11 mouse cellular contexts compared by ENCODE assay signal in the genomic region with DNA sequence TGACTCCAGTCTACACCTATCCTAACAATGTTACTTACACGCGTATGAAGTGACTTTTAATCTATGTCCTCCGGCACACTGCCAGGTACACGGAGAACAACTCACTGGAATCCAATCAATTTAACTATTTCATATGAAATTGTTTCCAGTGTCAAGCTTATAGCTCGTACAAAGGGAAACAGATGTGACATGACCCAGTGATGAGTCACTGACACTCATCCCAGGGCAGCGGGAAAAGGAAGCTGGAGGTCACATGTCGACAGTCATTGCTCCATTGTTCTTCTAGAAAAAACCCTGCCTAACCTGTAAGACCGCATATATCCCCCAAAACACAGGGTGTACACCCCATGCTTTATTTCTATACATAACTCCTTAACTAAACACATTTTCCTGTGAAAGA. TPM values are rescaled to one million over a fixed set of nuclear protein-coding genes. Genes with fewer than 3 reads are reported as not detected.
A peak's percentile ranks its signal among the peaks of the same experiment; 100 is the strongest.
DNase-seq lines count a peak whose midpoint lies in the region; ATAC-seq lines count a peak whose summit lies in the region.
"Had no signal": no experiment of that assay in that cellular context is flagged by ENCODE, and none has a peak within 500 bp of the region (broad histone marks: within the 10 kb centered on the region; RNA-seq: fewer than 3 reads in every experiment).

No protein-coding gene starts in this region.

- H3K27ac ChIP-seq in kidney, embryonic 16.5 days (ENCODE audit: low read length), result no peak overlapping the region
- no peak overlapping the region for H3K27ac ChIP-seq in midbrain, embryonic 14.5 days (replicated peaks; ENCODE audit: low read depth, low read length)
- H3K27ac ChIP-seq: embryonic facial prominence, embryonic 15.5 days; liver, embryonic 13.5 days had no signal

- peak; percentile 13 to 69 for DNase-seq in adrenal gland, adult (ENCODE audit: inconsistent age in 2 of 2, low spot score in 1 of 2)
- no peak for DNase-seq in adrenal gland, adult 8-10 months
- DNase-seq in kidney, postnatal 14 days, result peak; percentile 46
- peak; percentile 28 to 47 for DNase-seq in adrenal gland, postnatal 36 days
- DNase-seq in retina, embryonic 14.5 days (ENCODE audit: low spot score), result no peak
- no peak for DNase-seq in midbrain, embryonic 14.5 days
- DNase-seq: liver, embryonic 13.5 days; thymus, adult 2 months had no signal

- H3K4me2 ChIP-seq in kidney, embryonic 16.5 days (replicated peaks; ENCODE audit: low read depth, low read length), result no peak overlapping the region
- H3K4me2 ChIP-seq in midbrain, embryonic 14.5 days (ENCODE audit: low read length), result no peak overlapping the region
- H3K4me2 ChIP-seq: embryonic facial prominence, embryonic 15.5 days; liver, embryonic 13.5 days had no signal

- H3K4me3 ChIP-seq in kidney, embryonic 16.5 days (ENCODE audit: low read length), result no peak overlapping the region
- no peak overlapping the region for H3K4me3 ChIP-seq in midbrain, embryonic 14.5 days (replicated peaks; ENCODE audit: low read depth, low read length)
- H3K4me3 ChIP-seq: embryonic facial prominence, embryonic 15.5 days; liver, embryonic 13.5 days had no signal

- H3K4me1 ChIP-seq in kidney, embryonic 16.5 days (ENCODE audit: insufficient read depth, low read length), result no peaks in the 10 kb centered on the region
- H3K4me1 ChIP-seq in midbrain, embryonic 14.5 days (ENCODE audit: control insufficient read depth, insufficient read depth, low read length), result no peaks in the 10 kb centered on the region
- H3K4me1 ChIP-seq: embryonic facial prominence, embryonic 15.5 days; liver, embryonic 13.5 days had no signal

- H3K9me3 ChIP-seq in kidney, embryonic 16.5 days (ENCODE audit: low read length), result no peaks in the 10 kb centered on the region
- no peaks in the 10 kb centered on the region for H3K9me3 ChIP-seq in midbrain, embryonic 14.5 days (ENCODE audit: control insufficient read depth, low read length)
- H3K9me3 ChIP-seq: embryonic facial prominence, embryonic 15.5 days; liver, embryonic 13.5 days had no signal

- H3K27me3 ChIP-seq in kidney, embryonic 16.5 days (ENCODE audit: insufficient read depth, low read length), result no peaks in the 10 kb centered on the region
- no peaks in the 10 kb centered on the region for H3K27me3 ChIP-seq in midbrain, embryonic 14.5 days (ENCODE audit: control insufficient read depth, insufficient read depth, low read length)
- H3K27me3 ChIP-seq: embryonic facial prominence, embryonic 15.5 days; liver, embryonic 13.5 days had no signal

- peaks cover 26% of the 10 kb centered on the region for H3K36me3 ChIP-seq in kidney, embryonic 16.5 days (ENCODE audit: insufficient read depth, low read length)
- H3K36me3 ChIP-seq in midbrain, embryonic 14.5 days (ENCODE audit: control insufficient read depth, insufficient read depth, low read length), result no peaks in the 10 kb centered on the region

- 71% methylated on average over 8 of the region's 8 CpGs for WGBS in kidney, embryonic 16.5 days
- WGBS in midbrain, embryonic 14.5 days, result 90% methylated on average over 8 of the region's 8 CpGs

- no peak overlapping the region for H3K9ac ChIP-seq in kidney, embryonic 16.5 days (replicated peaks; ENCODE audit: low read length)
- no peak overlapping the region for H3K9ac ChIP-seq in midbrain, embryonic 14.5 days (replicated peaks; ENCODE audit: low read length)
- H3K9ac ChIP-seq: embryonic facial prominence, embryonic 15.5 days; liver, embryonic 13.5 days had no signal

- no peak for ATAC-seq in kidney, embryonic 16.5 days (ENCODE audit: low FRiP score, low TSS enrichment)
- peak; percentile 45; the same call in 1 of the 2 replicates for ATAC-seq in megakaryocyte, adult 5-6 weeks (ENCODE audit: poor library complexity, severe bottlenecking)
- no peak for ATAC-seq in midbrain, embryonic 14.5 days (ENCODE audit: low FRiP score, low TSS enrichment)

RNA-seq across cellular contexts. Expression of gene Dtl, which starts 18.2 kb away (rescaled TPM):
- 1 to 10 TPM in 1 of 4 experiments, under 1 TPM in 3; 0.64 to 1.7 (median 0.79) TPM for total RNA-seq in adrenal gland, adult 8-10 months (2022)
- polyA plus RNA-seq in kidney, embryonic 16.5 days (2015; fragmentation: Nextera tagmentation; extraction: Ambion mirVana), result 53.3 and 61.0 TPM in 2 replicates
- total RNA-seq in adrenal gland, postnatal 36 days (2021), result 1 to 10 TPM; 2.1 to 2.5 TPM
- total RNA-seq in megakaryocyte, adult 5-6 weeks (2015), result 34.7 and 36.7 TPM in 2 replicates
- 24.2 and 30.4 TPM in 2 replicates for total RNA-seq in megakaryocyte, adult 5-6 weeks (2017)
- polyA plus RNA-seq in midbrain, embryonic 14.5 days (2014; fragmentation: Nextera tagmentation; extraction: Ambion mirVana), result 4.8 and 10.4 TPM in 2 replicates

RNA-seq across cellular contexts. Expression of gene Ints7, which starts 18.3 kb away (rescaled TPM):
- 10 to 100 TPM; 22.5 to 31.1 (median 24.6) TPM for total RNA-seq in adrenal gland, adult 8-10 months (2022)
- polyA plus RNA-seq in kidney, embryonic 16.5 days (2015; fragmentation: Nextera tagmentation; extraction: Ambion mirVana), result 63.7 and 70.9 TPM in 2 replicates
- total RNA-seq in adrenal gland, postnatal 36 days (2021), result 10 to 100 TPM; 21.8 to 30.2 TPM
- total RNA-seq in megakaryocyte, adult 5-6 weeks (2015), result 18.1 and 18.2 TPM in 2 replicates
- 33.7 and 37.1 TPM in 2 replicates for total RNA-seq in megakaryocyte, adult 5-6 weeks (2017)
- 32.0 and 43.6 TPM in 2 replicates for polyA plus RNA-seq in midbrain, embryonic 14.5 days (2014; fragmentation: Nextera tagmentation; extraction: Ambion mirVana)

Comparison
In these comparisons a context has a peak if more than half of its experiments do, and no peak if none do; other contexts are left out.
1. DNase-seq: peak in adrenal gland, adult (2 of 2), kidney, postnatal 14 days (single experiment) and adrenal gland, postnatal 36 days (2 of 2); none in adrenal gland, adult 8-10 months (single experiment), retina, embryonic 14.5 days (single experiment) and midbrain, embryonic 14.5 days (single experiment).
2. RNA of gene Dtl, which starts 18.2 kb away (total RNA-seq): 24.2 to 36.7 TPM in megakaryocyte, adult 5-6 weeks; 2.1 to 2.5 TPM in adrenal gland, postnatal 36 days and 0.64 to 1.7 TPM in adrenal gland, adult 8-10 months; every median in the first group is over 4 times any median in the second.